Mouse (Mus musculus) erythroblast, embryonic 14.5 days (primary cell): ENCODE data around the gene A230072I06Rik.

Source experiments
- GATA1 ChIP-seq: IDR thresholded peaks from 2 replicates; pipeline ENCODE4 v1.6.1; 2012; ENCODE audit warnings: low read length, inconsistent platforms, mixed read lengths
- TAL1 ChIP-seq: IDR thresholded peaks from 3 replicates; pipeline ENCODE4 v1.6.1; 2012; ENCODE audit warnings: low read length, inconsistent platforms, mixed read lengths

DNA sequence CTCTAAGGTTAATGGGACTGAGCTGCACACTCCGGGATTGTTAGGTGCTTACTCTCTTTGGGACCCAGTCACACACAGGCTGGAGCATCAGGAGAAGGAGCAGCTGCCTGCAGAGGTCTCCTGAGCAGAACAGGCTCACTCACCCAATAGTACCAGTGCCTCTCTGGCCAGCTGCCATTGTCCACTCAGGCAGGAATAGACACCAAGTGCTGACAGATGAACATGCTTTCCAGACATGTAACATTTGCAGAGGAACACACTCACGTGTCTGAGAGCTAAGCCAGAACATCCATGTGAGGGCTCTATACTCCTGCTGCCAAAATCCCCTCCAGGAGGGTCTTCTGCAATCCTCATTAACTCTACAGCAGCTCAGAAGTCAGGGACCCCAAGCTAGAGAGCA, 18.7 kb upstream of the A230072I06Rik start:
- TF ChIP-seq GATA1 (no peak), TAL1 (no peak)
